Mouse (Mus musculus): ENCODE data around the gene Krtap28-13. TPM values are rescaled to one million over a fixed set of nuclear protein-coding genes. Genes with fewer than 3 reads are reported as not detected.

Krtap28-13 gene
- polyA plus RNA-seq, 1 experiment from 2014 or later: not detected

DNA sequence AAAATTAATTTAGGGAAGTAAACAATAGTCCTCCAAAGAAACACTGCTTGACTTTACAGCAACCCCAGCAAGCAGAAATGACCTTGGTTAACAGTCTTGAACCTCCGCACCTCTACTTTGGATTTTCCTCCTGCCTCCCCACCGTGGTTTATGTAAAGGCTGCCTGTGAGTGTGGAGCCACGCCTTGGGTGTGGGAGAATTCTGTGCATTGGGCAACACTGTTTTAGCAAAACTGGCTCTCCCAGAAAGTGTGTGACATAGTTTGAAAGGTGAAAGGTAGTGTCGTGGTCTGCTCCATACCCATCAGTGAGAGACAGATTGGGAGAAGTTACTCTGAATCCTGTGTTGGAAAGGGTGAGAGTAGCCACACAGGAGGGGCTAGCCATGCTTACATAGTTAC lies 21.6 kb upstream of the Krtap28-13 start:
- ATAC-seq (ENCODE audit: low FRiP score) (no peak), DNase-seq (ENCODE audit: low spot score) (no peak)
- H3K27ac ChIP-seq: no peak overlapping the region
- H3K4me2 ChIP-seq (replicated peaks): no peak overlapping the region
- no peak overlapping the region for H3K4me3 ChIP-seq (replicated peaks; ENCODE audit: low read length)
- H3K4me1 ChIP-seq (replicated peaks; ENCODE audit: control insufficient read depth, insufficient read depth, low read length): 0 out of 2 replicates have a peak, but pooled peaks cover 5% of the 10 kb centered on the region
- no peaks in the 10 kb centered on the region for H3K9me3 ChIP-seq (ENCODE audit: control insufficient read depth, low read length)
- H3K36me3 ChIP-seq (replicated peaks; ENCODE audit: control insufficient read depth, insufficient read depth): no peaks in the 10 kb centered on the region
- H3K9ac ChIP-seq: no peak overlapping the region
- no peaks in the 10 kb centered on the region for H3K27me3 ChIP-seq (ENCODE audit: control insufficient read depth, insufficient read depth, low read length)
- WGBS: 87% methylated on average over 4 of the region's 4 CpGs

DNA sequence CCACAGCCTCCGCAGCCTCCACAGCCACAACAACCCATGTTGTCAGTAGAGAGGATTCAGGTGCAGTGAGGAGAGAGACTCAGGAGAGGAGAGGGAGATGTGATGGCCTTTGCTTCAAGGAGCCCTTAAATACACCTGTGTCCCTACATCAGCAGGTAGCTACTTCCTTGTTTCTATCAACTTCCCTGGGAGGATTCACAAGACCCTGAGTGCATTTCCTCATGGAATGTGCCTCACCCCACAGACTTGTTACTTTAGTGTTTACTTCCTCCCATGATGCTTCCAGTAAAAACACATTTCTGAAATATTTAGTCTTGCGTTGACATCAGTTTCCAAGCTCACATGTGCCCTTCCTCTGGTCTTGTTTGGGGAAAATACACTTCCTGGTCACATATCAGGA lies 18.4 kb upstream of the Krtap28-13 start, which contains the start of gene Krtap28-10:
Gene Krtap28-10, minus strand, starts transcription at position 101 of the 400 bp plus-strand sequence.
- H3K36me3 ChIP-seq (replicated peaks; ENCODE audit: control insufficient read depth, insufficient read depth): no peaks in the 10 kb centered on the region
- H3K4me2 ChIP-seq (replicated peaks): no peak within 1 kb of the TSS
- ATAC-seq (ENCODE audit: low FRiP score): no peak
- DNase-seq (ENCODE audit: low spot score): no peak
- 0 out of 2 replicates have a peak, but pooled peaks cover 5% of the 10 kb centered on the region for H3K4me1 ChIP-seq (replicated peaks; ENCODE audit: control insufficient read depth, insufficient read depth, low read length)
- no peak within 1 kb of the TSS for H3K9ac ChIP-seq
- WGBS: 95% methylated on average over 2 of the region's 2 CpGs
- no peak within 1 kb of the TSS for H3K27ac ChIP-seq
- H3K27me3 ChIP-seq (ENCODE audit: control insufficient read depth, insufficient read depth, low read length): no peaks in the 10 kb centered on the region
- no peaks in the 10 kb centered on the region for H3K9me3 ChIP-seq (ENCODE audit: control insufficient read depth, low read length)
- H3K4me3 ChIP-seq (replicated peaks; ENCODE audit: low read length): no peak within 1 kb of the TSS

GRCm38 (mm10) chr1:83044882-83045427 lies 15.8 kb upstream of the Krtap28-13 start, which contains the start of gene Gm47969:
Gene Gm47969, plus strand, starts transcription at chr1:83044932.
- H3K9me3 ChIP-seq (ENCODE audit: control insufficient read depth, low read length): no peaks in the 10 kb centered on the region
- 96% methylated on average over 5 of the region's 5 CpGs for WGBS
- DNase-seq (ENCODE audit: low spot score) (no peak), ATAC-seq (ENCODE audit: low FRiP score) (no peak)
- H3K9ac ChIP-seq: no peak within 1 kb of the TSS
- no peaks in the 10 kb centered on the region for H3K36me3 ChIP-seq (replicated peaks; ENCODE audit: control insufficient read depth, insufficient read depth)
- H3K27ac ChIP-seq: no peak within 1 kb of the TSS
- no peak within 1 kb of the TSS for H3K4me3 ChIP-seq (replicated peaks; ENCODE audit: low read length)
- no peaks in the 10 kb centered on the region for H3K27me3 ChIP-seq (ENCODE audit: control insufficient read depth, insufficient read depth, low read length)
- no peaks in the 10 kb centered on the region for H3K4me1 ChIP-seq (replicated peaks; ENCODE audit: control insufficient read depth, insufficient read depth, low read length)
- H3K4me2 ChIP-seq (replicated peaks): no peak within 1 kb of the TSS

DNA sequence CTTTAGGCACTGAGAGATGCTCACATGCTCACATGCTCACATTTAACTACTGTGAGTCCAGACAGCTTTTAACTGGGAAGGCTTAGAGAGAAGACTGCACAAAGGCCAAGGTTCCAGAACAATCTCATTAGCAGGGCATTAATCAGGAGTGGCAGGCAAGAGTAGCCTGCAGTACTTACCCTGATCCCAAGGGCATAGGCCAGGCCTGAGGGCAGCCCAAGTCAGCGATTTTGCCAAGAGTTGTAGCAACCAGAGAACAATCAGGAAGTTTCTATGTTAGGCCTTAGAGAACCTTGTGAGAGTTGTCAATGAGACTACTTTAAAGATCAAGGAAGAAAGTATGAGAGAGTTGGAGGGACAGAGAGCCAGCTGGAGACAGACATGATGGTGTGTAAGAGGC lies 2.2 kb upstream of the Krtap28-13 start:
- Histone ChIP-seq H3K27me3 (ENCODE audit: control insufficient read depth, insufficient read depth, low read length) (no peaks in the 10 kb centered on the region), H3K4me3 (replicated peaks; ENCODE audit: low read length) (no peak overlapping the region), H3K9me3 (ENCODE audit: control insufficient read depth, low read length) (no peaks in the 10 kb centered on the region), H3K36me3 (replicated peaks; ENCODE audit: control insufficient read depth, insufficient read depth) (no peaks in the 10 kb centered on the region), H3K4me1 (replicated peaks; ENCODE audit: control insufficient read depth, insufficient read depth, low read length) (no peaks in the 10 kb centered on the region), H3K4me2 (replicated peaks) (no peak overlapping the region), H3K9ac (no peak overlapping the region), H3K27ac (no peak overlapping the region)
- ATAC-seq (ENCODE audit: low FRiP score): no peak
- no peak for DNase-seq (ENCODE audit: low spot score)
- 52% methylated on average over 1 of the region's 1 CpGs for WGBS

GRCm38 (mm10) chr1:83059278-83059677 lies 1.5 kb upstream of the Krtap28-13 start, which contains the start of gene A030005K14Rik:
Gene A030005K14Rik, minus strand, starts transcription at chr1:83059378.
- Histone ChIP-seq H3K27ac (no peak within 1 kb of the TSS), H3K9me3 (ENCODE audit: control insufficient read depth, low read length) (no peaks in the 10 kb centered on the region), H3K36me3 (replicated peaks; ENCODE audit: control insufficient read depth, insufficient read depth) (no peaks in the 10 kb centered on the region), H3K4me2 (replicated peaks) (no peak within 1 kb of the TSS), H3K9ac (no peak within 1 kb of the TSS), H3K27me3 (ENCODE audit: control insufficient read depth, insufficient read depth, low read length) (no peaks in the 10 kb centered on the region), H3K4me1 (replicated peaks; ENCODE audit: control insufficient read depth, insufficient read depth, low read length) (no peaks in the 10 kb centered on the region), H3K4me3 (replicated peaks; ENCODE audit: low read length) (no peak within 1 kb of the TSS)
- ATAC-seq (ENCODE audit: low FRiP score): no peak
- 90% methylated on average over 9 of the region's 9 CpGs for WGBS
- no peak for DNase-seq (ENCODE audit: low spot score)

DNA sequence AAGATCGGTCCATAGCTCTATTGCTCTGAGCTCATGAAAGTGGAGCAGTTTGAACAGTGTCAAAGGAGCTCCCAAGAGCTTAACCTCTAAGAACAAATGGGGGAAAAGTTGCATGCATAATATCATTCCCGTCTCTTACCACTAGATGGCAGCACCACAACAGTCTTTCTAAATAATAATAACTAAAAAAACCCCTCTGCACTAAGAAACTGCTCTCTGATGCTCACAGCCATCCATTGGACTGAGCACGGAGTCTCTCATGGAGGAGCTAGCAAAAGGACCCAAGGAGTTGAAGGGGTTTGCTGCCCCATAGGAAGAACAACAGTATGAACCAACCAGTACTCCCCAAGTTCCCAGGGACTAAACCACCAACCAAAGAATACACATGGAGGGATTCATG lies 4.1 kb downstream of the Krtap28-13 start:
- H3K9ac ChIP-seq: no peak overlapping the region
- no peaks in the 10 kb centered on the region for H3K36me3 ChIP-seq (replicated peaks; ENCODE audit: control insufficient read depth, insufficient read depth)
- whole genome bisulfite sequencing: 31% methylated on average over 3 of the region's 3 CpGs
- peak; percentile 65 for DNase-seq (ENCODE audit: low spot score)
- H3K27ac ChIP-seq: no peak overlapping the region
- no peaks in the 10 kb centered on the region for H3K4me1 ChIP-seq (replicated peaks; ENCODE audit: control insufficient read depth, insufficient read depth, low read length)
- H3K9me3 ChIP-seq (ENCODE audit: control insufficient read depth, low read length): no peaks in the 10 kb centered on the region
- no peak for ATAC-seq (ENCODE audit: low FRiP score)
- no peak overlapping the region for H3K4me3 ChIP-seq (replicated peaks; ENCODE audit: low read length)
- H3K4me2 ChIP-seq (replicated peaks): no peak overlapping the region
- H3K27me3 ChIP-seq (ENCODE audit: control insufficient read depth, insufficient read depth, low read length): no peaks in the 10 kb centered on the region

DNA sequence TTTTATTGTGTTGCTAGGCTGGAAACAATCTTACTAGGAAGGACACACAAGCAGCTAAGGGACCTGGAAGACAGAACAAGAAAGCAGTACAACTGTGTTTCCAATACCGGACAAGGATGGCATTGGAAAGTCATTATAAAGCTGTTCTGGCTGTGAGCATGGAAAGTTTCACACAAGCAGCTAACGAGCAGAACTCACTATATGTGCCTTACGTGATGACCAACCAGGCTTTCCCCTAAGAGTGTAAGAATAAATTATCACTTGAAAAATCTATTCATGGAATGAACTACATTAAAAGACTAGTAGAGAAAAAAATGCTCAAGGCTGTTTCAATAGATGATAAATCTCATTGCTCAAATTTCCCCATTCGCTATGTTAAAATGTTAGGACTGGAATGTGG lies 5.8 kb downstream of the Krtap28-13 start:
- ATAC-seq (ENCODE audit: low FRiP score) (no peak), DNase-seq (ENCODE audit: low spot score) (no peak)
- Histone ChIP-seq H3K4me2 (replicated peaks) (no peak overlapping the region), H3K9ac (no peak overlapping the region), H3K9me3 (ENCODE audit: control insufficient read depth, low read length) (no peaks in the 10 kb centered on the region), H3K27me3 (ENCODE audit: control insufficient read depth, insufficient read depth, low read length) (no peaks in the 10 kb centered on the region), H3K4me3 (replicated peaks; ENCODE audit: low read length) (no peak overlapping the region), H3K4me1 (replicated peaks; ENCODE audit: control insufficient read depth, insufficient read depth, low read length) (no peaks in the 10 kb centered on the region), H3K27ac (no peak overlapping the region), H3K36me3 (replicated peaks; ENCODE audit: control insufficient read depth, insufficient read depth) (no peaks in the 10 kb centered on the region)
- WGBS: 95% methylated on average over 4 of the region's 4 CpGs

- Histone ChIP-seq H3K4me1 (replicated peaks; ENCODE audit: control insufficient read depth, insufficient read depth, low read length) (no peaks in the 10 kb centered on the region), H3K9ac (no peak overlapping the region), H3K4me2 (replicated peaks) (no peak overlapping the region), H3K27ac (no peak overlapping the region), H3K36me3 (replicated peaks; ENCODE audit: control insufficient read depth, insufficient read depth) (no peaks in the 10 kb centered on the region), H3K4me3 (replicated peaks; ENCODE audit: low read length) (no peak overlapping the region), H3K27me3 (ENCODE audit: control insufficient read depth, insufficient read depth, low read length) (no peaks in the 10 kb centered on the region), H3K9me3 (ENCODE audit: control insufficient read depth, low read length) (no peaks in the 10 kb centered on the region)
- 90% methylated on average over 10 of the region's 10 CpGs for WGBS
- no peak for DNase-seq (ENCODE audit: low spot score)
- no peak for ATAC-seq (ENCODE audit: low FRiP score)
Measured at GRCm38 (mm10) chr1:83067205-83067604, 6.5 kb downstream of the Krtap28-13 start.

GRCm38 (mm10) chr1:83075526-83076189 lies 14.9 kb downstream of the Krtap28-13 start:
- H3K36me3 ChIP-seq (replicated peaks; ENCODE audit: control insufficient read depth, insufficient read depth): no peaks in the 10 kb centered on the region
- H3K9me3 ChIP-seq (ENCODE audit: control insufficient read depth, low read length): no peaks in the 10 kb centered on the region
- H3K9ac ChIP-seq: peak overlapping the region; percentile 16; the same call in 1 of the 2 replicates
- H3K4me2 ChIP-seq (replicated peaks): peak overlapping the region; percentile 43
- H3K4me3 ChIP-seq (replicated peaks; ENCODE audit: low read length): peak overlapping the region; percentile 15
- no peak overlapping the region for H3K27ac ChIP-seq
- H3K4me1 ChIP-seq (replicated peaks; ENCODE audit: control insufficient read depth, insufficient read depth, low read length): no peaks in the 10 kb centered on the region
- peak; percentile 72 for ATAC-seq (ENCODE audit: low FRiP score)
- no peak for DNase-seq (ENCODE audit: low spot score)
- no peaks in the 10 kb centered on the region for H3K27me3 ChIP-seq (ENCODE audit: control insufficient read depth, insufficient read depth, low read length)
- WGBS: 40% methylated on average over 15 of the region's 15 CpGs

Data from hindbrain, embryonic 14.5 days (tissue).